Mouse (Mus musculus) embryonic fibroblast, embryonic 13.5 days (primary cell): ENCODE data around the gene Col1a2.

Source experiments
- CTCF ChIP-seq: IDR thresholded peaks from 2 replicates; pipeline ENCODE4 v1.5.1; 2011; ENCODE audit warnings: mild to moderate bottlenecking, control low read depth, low read length, moderate library complexity, borderline replicate concordance; ENCODE audit not compliant: insufficient read depth
- POLR2A ChIP-seq: IDR thresholded peaks from 2 replicates; pipeline ENCODE4 v1.6.1; 2011; ENCODE audit warnings: low read depth, mild to moderate bottlenecking, control low read depth, low read length, moderate library complexity

DNA sequence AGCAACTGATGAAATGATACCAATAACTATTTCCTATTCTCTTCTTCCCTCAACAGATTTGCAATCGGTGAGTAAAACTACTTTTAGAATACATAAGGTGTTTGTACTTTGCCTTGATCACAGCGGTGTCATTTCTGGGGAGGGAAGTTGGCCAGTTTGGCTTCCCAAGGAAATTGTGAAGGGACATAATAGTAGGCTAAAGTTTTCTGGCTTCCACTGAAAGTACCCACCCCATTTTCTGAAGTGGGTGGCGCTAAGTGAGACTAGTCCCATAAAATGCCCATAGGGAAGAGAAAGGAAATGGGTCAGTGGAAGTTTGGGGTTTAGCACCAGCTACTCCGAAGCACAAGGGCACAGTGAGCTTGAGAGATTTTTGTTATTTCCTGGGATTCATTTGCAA is 3.7 kb downstream of the Col1a2 start:
- TF ChIP-seq CTCF, result no peak
- peak; percentile 76 for TF ChIP-seq POLR2A
